Mouse (Mus musculus): Measurements from ENCODE around the gene Med12l.

Gene Med12l

GRCm38 (mm10) chr3:59312610-59313009 is 307.0 kb downstream of the Med12l start:
- no peak for DNase-seq (ENCODE audit: low spot score in 2 of 2)

- no peak for DNase-seq (ENCODE audit: low spot score in 2 of 2)
Observed at GRCm38 (mm10) chr3:59316077-59316476, 310.5 kb downstream of the Med12l start.

GRCm38 (mm10) chr3:59321278-59321876 is 315.8 kb downstream of the Med12l start:
- peak in 1 of 2 experiments; percentile 72 for DNase-seq (ENCODE audit: low spot score in 2 of 2)

DNA sequence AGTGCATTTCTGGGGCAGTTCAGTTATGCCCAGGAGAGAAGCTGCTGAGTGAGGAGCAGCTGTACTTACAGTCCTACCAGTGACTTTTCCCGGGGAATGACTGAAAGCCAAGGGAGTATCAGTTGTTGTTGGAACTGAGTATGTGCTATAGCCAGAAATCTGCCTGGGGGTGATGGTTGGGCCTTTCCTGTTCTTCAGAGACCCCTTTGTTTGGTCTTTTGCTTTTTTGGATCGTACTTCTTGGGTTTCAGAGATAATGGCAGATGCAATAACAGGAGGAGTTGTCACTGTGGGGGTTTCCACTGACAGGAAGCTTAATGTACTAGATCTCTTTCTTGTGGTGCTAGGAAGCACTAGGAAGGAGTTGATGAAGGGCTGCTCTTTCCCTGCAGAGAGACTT is 322.9 kb downstream of the Med12l start:
- no peak for DNase-seq (ENCODE audit: low spot score in 2 of 2)

- DNase-seq (ENCODE audit: low spot score in 2 of 2), result no peak
Observed at GRCm38 (mm10) chr3:59341647-59342427, 336.2 kb downstream of the Med12l start.

DNA sequence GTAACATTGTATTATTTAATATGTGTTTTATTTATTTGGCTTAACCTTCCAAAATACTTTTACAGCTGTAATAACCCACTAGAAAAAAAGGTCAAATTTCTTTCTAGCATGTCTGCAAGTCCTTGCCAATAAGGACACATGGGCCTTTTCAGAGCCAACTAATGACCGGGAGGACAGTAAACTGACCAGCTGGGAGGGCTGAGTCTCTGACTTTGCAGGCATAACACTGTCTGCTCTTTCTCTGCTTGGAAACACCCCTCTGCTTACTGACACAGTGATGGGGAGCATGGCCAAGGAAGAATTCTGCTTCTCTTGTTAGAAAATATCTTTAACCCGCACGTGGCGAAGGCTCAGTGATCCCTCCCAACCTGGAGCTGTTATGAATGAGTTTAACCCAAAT is 337.4 kb downstream of the Med12l start:
- DNase-seq (ENCODE audit: low spot score in 2 of 2), result no peak

DNA sequence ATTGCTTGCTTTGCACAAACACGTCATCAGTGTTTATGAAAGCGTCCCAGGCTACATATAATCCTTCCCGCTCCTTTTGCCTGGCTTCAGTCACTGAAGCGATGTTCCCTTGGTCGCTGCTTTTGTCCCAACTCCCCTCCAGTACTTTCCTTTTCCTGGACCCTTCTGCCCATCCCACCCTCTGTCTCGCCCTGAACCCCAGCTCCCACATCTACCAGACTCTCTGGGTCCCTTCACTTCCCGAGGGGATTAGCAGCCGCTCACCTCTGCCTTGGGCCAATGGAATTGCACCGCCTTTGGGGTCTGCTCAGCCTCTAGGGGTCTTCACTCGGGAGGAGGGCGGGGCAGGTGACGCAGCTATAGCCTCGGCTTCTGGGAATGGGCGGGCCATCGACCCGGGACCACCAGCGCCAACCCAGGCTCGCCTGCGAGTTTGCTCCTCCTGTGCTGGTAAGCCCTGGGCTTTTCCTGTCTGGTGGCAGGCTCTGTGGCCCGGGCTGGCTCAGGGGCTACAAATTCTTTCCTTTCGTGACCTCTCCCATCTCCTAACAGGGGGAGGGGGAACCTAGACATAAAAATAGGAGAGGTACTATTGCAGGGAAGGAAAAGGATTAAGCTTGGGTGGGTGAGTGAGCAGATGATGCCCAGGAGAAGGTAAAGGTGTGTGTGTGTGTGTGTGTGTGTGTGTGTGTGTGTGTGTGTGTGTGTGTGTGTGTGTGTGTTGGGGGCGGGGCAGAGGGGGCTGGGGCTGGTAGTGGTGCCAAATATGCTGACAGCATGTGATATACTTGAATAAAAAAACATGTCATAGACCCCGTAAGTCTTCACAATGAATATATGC is 338.7 kb downstream of the Med12l start, which contains the start of gene Igsf10:
Gene Igsf10, minus strand, starts transcription at position 330 of the 841 bp plus-strand sequence.
- peak in 1 of 2 experiments; percentile 64 for DNase-seq (ENCODE audit: low spot score in 2 of 2)

DNA sequence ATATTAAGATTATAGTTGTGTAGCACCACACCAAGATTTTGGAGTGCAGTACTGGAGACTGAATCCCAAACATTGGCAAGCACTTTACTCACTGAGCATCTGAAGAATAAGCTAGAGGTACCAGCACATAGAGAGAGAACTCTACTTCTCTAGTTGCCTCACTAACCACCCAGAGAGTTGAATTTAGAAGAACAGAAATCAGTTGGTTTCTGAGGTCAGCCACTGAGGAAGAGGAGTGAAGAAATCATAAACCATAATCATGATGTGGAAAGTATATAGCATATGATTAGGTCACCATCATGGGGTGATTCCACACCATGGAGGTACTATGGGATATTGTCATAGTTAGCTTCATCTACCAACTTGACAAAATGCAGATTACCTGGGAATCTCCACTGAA is 346.1 kb downstream of the Med12l start:
- DNase-seq (ENCODE audit: low spot score in 2 of 2), result no peak

DNA sequence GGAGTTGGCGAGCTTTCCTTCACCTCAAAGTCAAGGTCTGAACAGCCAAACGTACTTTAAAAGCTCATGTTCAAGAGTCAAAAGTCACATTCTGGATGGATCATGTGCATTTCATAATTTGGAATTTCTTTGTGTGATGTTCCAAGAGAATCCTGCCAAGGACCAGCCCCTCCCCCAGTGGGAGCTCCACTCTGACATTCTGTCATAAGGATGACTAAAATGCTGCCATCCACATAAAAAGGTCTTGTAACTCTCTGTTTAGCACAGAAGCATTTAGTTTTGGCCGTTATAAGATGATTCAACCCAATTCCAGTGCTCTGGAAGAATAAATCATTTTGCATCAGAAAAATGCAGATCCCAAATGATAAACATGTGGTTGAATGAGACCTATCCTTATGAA is 348.5 kb downstream of the Med12l start:
- DNase-seq (ENCODE audit: low spot score in 2 of 2), result no peak

DNA sequence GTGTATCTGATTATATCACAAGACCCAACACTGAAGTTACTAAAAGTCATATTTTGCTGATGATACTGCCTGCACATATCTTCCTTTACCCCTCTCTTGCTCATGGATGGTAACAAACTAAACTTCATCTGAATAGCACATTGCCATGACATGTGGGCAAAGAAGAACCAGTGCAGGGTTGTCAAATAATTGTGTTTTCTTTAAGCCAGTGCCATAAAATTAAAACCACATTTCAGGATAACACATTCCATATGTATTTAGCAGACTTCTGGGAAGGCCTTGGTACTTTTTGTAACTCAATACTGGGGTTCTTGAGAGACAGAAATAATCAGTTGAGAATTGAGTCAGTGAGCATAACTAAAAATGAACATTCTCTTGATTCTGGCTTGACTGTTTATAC is 354.5 kb downstream of the Med12l start:
- no peak for DNase-seq (ENCODE audit: low spot score in 2 of 2)

- DNase-seq (ENCODE audit: low spot score in 2 of 2), result no peak
Observed at GRCm38 (mm10) chr3:59361895-59362294, 356.3 kb downstream of the Med12l start.

All from spleen, postnatal 4 days (tissue).